Mouse (Mus musculus) thymus, postnatal 36 days (tissue): Measurements from ENCODE around the gene Snd1.
A peak's percentile ranks its signal among the peaks of the same experiment; 100 is the strongest.

ENCODE experiments used
- DNase-seq, 2 experiments: peaks; one replicate each; pipeline ENCODE4 v3.0.0; 2022; ENCODE audit warnings: mixed read lengths in 2 of 2

Snd1 gene

DNA sequence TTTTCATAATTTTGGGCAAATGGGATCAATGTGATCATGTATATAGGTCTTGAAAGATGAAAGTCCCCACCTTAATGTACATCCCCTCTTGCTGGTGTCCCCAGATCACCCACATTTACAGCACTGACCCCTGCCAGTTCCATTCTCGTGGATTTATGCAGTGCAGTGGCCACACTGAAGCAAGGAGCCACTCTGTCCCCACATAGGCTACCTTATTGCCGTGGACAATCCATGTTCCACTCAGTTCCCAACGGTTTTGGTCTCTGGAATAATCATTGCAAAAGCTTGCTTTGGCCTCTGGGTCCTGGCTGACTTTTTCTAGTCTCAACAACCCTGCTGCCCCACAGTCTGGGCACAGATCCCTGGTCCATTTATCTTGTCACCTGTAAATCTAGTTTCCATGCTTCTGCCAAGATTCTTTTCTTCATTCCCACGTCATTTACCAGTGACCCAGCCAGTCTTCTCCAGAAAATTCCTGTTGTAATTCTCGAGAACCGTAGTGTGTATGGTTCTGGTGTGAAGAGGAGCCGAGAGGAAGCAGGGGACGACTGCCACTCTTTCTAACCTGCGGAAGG lies 375.5 kb downstream of the Snd1 start:
- DNase-seq, result no peak

DNA sequence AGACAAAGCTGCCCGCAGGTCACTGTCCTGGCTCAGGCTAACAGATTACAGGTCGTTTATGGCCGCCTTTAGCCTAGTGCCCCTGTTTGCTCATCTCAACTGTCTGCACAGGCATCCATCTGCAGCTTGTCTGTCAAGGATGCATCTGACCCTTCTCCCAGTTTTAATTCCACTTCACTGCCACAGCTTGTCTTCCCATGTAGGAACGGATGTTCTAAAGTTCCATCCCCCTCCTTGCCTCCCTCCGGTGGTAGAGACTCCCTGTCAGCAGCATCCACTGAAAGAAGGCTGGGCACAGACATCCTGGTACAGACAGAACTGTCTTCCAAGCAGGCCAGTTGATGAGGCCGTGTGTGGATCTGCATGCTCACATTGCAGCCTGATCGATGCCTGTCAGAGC lies 377.4 kb downstream of the Snd1 start:
- no peak for DNase-seq

DNA sequence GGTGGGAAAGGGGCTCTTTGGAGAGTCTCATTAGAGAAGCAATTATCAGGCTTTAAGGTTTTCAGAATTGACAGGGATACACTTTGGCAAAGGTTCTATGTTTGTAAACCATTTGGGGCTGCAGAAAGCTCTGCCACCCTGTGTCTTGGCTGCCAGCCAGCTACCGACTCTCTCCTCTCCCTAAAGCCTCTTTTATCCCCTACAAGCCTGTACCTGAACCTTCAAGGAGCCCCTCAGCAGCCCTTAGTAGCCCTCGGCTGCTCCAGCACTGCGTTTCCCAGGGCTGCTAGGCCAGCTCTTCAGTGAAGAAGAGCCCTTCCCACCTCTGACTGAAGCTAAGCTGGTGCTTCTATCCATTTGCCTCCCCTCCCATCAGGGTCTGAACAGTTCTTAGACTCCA lies 378.2 kb downstream of the Snd1 start:
- no peak for DNase-seq

DNA sequence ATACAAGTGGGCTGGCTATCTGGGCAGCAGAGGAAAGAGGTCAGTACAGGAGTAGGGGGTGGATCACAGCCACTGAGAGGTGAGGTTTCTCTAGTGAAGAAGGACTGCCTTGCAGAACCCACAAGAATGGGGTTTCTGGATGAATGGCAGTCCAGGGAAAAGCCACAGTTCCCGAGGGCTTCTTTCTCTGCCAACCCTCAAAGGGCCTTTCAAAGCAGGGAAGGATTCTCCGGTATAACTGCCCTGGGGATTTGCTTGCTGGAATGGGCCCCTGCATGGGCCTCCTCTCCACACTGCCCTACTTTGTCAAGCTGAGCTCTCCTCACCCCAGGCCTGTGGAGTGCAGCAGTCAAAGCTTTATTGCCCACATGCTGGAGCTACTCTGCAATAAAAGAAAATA lies 378.7 kb downstream of the Snd1 start:
- DNase-seq, result no peak

DNA sequence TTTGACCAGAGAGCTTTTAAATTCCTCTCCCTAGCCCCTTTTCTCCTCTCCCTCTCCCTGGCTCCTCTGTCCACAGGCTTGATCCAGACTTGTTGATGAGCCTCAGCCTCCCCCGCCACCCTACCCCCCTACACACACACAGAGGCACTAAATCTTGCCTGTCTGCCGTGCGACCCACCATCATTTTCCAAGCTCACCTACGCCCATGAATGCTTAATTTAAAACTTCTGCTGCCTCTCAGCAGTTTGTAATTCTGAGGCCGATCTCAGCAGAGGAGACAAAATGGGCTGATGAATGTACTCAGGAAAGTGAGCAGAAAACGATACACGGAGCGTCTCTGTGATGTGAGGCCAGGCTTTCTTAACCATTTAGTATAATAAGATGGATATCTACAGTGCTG lies 379.7 kb downstream of the Snd1 start:
- no peak for DNase-seq

DNA sequence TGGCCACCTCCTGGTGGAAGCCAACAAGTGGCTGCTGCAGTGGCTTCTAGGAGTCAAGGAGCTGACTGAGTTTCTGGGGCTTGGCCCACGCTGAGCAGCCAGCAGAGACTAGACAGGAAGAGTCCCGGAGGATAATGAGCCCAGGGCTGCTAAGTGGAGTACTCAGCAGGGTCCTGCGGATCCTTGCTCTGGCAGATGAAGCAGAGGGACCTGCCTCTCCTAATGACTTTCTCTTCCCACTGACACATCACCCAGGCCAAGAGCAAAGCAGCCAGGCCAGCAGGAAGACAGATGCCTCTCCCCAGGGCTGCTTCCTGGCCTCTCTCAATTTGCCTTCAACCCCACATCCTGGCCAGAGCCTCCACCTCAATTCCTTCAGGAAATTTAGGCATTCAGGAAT lies 380.5 kb downstream of the Snd1 start:
- no peak for DNase-seq

DNA sequence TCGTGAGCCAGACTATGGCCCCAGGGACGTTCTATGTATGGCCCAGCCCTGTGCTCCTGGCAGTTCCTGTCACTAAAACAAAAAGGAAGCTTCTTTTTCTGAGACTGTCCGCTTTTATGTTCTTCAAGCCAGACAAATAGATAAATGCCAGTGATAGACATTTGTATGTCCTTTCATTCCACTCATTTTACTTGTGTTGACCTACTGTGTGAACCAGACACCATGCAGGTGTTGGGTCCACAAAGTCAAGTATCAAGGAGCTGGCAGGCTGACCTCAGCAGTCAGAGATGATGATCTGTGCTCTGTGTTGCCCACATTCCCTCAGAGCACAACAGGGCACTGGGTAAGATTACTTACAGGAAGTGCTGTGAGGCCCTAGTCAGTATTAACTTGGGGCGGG lies 381.9 kb downstream of the Snd1 start:
- DNase-seq, result no peak

DNA sequence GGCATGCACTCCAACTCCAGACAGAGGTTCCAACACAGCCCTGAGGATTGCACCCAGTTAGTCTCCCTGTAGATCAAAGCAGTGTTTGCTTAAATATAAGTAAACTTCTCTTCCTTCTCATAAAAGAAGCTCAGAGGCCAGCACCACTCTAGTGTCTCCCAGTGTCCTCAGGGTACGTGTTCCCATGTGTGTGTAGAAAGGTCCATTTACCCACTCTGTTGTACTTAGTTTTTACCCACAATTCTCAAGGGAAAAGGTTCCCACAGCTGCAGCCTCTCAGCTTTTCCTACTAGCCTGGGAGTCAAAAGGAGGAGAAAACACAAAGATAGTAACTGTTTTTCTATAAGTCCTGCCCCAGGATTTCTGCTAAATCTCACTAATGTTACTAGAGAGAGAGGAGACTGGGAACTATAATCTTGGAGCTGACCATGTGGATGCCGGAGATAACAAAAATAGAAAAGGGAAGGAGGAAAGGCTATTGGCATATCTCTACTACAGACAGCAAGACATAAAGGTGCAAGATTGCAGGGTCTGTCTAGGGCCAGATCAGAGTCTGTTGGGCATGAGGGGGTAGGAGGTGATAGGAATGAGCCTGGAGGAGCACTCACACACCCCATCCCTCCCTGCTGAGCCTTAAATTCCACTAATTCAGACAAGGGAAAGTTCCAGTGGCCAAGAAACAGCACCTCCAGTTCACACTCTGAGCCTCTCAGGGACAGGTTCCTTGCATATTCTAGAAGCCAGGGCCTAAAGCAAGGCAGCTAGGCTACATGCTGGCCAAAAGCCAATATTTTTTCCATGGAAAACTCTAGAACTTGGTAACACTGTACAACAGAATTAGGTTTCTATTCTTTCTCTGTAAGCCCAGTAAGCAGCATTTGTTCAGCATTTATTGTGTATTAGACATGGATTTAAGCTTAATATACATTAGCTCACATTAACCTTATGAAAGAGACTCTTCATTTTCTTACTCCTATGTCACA lies 382.6 kb downstream of the Snd1 start:
- DNase-seq, result no peak

DNA sequence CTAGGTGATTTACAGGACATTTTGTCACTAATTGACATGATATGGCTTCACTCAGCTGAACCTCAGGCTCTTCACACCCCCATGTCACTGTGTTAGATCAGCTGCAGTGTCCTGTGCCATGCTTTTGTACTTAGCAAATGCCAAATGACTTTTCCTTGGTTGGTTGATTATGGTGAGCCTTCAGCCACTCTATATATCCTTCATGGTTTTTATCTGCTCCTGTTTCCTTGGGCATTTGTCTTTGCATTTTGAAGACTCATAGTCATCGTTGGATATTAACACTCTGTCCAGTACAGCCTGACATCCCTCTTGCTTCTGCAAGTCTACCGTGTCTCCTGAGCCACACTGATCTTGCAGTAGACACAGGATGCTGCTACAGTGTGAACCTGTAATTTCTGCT lies 384.2 kb downstream of the Snd1 start:
- no peak for DNase-seq

DNA sequence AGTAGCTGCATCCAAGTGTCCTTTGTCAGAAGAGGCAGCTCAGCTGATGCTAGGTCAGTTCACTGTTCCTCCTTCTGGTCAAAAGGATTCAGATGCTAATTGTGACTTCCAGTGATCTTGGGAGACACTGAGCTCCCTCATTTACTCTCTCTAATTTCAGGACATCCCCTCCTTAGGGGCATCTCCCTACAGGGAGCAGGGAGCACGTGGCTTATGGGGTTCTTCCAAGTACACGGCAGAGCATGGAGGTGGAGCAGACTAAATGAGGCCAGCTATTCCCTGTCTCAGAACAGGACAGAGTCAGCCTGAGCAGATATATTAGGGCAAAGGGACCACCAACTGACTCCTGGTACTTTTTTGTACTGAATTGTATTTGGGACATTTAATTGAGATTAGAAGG lies 385.5 kb downstream of the Snd1 start:
- no peak for DNase-seq

DNA sequence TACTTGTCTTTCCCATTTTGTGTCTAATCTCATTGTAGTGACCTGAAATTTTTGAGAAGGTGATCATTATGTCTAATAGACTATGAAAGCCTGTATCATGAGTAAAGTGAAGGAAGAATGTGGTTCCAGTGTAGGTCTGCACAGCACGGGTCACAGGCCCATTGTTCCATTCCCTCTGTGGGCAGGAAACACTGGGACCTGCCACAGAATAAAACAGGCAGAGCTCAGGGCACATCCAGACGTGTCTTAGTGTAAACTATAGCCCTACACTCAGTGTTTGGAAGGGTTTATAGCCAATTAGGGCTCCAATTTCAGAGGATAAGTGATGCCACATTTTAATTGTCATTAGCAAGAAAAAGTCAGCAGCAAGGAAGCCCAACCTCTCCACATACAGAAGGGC lies 386.0 kb downstream of the Snd1 start:
- no peak for DNase-seq

DNA sequence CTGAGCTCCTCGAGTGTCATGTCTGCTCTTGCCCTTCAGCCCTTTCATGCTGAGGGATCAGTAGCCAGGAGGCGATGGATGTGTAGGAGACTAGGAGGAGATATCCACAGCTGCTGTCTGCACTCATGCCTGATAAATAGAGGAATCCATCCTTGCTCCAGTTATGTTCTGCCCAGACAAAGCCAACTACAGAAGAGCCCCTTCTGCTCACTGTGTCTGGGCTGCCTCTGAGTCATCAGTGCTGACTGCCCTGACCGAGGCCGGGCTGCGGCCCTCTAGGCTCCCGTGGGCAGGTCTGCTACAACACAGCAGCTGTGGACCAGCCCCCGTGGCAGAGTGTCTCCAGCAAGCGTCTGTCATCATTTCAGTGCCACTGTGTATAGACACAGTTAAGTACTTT lies 387.4 kb downstream of the Snd1 start:
- DNase-seq, result no peak

DNA sequence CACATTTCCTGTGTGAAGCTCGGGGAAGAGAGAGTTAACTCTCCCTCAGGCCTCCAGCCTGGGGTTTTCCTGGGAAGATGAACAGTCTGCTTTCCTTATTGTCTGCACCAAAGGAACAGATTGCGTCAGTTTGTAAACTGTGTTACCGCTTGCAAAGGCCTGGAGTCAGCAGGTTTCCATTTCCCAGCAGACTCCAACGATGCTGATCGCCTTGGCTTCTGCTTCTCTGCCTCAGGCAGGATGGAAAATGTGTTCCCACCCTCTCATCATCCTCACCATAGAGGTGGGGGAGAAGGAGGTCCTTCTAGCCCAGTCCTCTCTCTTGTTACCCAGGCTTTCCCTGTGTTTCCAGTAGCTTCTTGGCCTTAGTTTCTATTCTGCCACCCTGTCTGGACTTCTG lies 389.7 kb downstream of the Snd1 start:
- no peak for DNase-seq

DNA sequence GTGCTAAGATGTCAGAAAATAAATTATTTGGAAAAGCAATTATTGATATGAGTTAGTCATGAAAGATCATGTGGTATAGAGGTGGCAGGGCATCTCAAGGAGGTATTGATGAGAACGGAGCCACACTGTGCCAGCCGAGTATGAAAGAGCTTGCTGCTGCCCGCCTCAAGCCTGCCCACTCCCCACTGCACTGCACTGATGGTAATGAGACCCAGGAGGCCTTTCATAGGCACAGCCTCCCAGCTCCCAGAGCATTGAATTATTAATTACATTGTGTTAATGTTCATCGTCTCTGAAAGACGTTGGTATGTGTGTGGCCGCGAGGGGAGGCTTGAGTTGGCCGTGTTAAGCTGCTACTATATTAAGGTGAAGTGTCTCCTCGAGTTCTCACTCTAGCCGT lies 390.2 kb downstream of the Snd1 start:
- DNase-seq, result no peak

DNA sequence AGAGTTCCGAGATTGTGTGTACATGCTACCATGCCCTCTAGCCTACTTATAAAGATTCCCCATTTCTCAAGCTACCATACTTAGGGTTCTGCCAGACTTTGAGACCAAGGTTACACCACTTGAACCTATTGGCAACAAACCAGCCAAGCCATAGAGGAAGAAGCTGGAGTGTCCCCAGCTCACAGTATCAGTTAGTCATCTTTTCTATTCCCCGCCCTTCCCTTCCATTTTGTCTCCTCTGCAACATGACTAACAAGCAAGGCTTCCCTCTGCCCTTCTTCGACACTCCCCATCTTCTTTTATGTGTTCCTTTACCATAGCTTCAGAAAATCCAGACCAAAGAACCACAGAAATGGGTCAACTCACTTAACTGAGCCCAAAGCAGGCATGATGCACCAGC lies 391.3 kb downstream of the Snd1 start:
- DNase-seq, result no peak

DNA sequence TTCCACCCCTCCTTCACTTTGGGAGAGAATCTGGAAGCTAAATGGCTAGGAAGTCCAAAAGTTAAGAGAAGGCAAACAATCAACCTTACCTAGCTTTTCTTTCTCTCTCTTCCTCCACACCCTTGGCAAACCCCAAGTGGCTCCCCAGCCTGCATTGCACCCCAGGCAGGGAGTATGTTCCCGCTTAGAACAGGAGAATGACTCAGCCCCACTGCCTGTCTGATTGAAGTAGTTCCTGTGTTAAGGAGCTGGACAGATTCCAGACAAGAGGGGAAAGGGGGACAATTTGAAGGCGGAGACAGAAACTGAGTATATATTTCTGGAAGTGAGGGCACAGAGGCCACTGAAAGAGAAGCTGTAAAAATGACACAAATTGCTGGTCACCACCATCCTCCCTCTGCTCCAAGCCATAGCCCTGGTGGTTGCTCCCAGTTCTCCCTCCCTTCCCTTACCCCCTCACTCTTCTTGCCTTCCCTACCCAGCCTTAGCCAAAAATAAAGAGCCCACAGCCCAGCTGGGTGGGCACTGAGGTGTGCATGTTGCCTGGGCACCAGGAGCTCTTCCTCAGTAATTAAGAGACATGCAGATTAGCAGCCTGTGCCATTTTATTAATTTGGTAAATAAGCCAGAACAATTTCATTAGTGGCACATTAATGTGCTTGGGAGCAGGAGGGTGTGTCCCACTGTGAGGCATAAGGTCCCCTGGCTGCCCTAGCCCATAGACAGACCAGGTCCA lies 392.7 kb downstream of the Snd1 start:
- no peak for DNase-seq

DNA sequence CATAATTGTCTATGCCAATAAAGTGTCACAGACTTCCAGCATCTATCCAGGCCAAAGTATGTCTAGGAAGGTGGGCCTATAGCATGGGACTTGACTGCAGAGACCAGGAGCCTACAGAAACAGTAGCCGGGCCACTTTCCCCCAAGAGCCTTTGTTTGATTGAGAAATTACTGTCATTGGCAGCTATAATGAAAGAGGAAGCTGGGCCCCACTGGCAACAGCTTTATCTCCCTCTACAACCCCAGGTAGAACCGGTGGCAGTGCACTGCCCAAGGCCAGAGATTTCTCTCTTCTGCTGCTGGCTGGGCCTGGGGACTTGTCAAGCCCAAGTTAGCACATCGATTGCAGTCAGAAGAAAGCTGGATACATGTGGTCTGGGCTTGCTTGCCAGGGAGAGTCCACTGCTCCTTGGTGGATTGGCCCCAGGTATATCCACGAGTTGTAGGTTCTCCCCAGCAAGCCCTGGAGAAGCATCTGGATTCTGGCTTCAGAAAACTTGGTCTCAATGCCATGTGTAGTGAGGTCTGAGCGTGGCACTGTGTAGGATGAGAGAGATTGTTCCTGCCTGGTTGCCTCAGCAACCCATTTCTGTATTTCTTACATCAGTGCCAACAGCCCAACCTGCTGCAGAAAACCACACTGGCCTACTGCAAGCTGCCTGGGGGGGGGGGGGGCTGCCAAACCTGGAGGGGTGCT lies 396.9 kb downstream of the Snd1 start:
- no peak for DNase-seq

DNA sequence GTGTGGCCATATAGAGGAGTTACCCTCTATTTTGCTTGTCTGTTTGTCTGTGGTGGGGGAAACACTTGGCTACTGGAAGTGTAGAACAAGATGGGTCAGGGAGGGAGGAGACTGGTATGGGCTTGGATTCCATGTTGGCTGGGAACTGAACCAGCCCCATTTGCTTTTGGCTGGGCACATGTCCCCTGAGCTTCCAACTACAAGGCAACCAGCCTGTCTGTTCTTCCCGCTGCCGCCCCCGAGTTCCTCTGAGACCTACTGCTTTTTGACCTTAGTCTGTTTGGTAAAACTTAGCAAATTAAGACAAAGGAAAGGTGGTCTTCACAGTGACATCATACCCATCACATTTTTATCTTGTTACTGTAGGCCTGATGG lies 397.5 kb downstream of the Snd1 start:
- no peak for DNase-seq

DNA sequence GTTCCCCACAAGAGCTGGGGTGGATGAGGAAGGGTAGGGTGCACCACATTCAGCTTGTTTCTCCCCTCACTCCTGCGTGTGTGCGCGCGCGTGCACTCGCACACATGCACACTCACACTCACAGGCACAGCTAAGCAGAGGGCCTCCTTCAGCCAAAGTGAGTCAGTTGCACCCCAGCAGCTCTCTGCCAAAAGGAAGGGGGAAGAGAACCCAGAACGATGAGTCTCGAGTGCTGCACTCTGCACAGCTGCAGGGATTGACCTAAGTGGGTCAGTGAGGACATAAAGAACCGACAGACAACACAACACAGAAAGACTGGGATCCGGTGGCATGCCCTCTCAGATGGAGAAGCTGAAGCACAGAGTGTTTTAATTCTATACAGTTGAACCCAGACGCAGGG lies 399.1 kb downstream of the Snd1 start:
- no peak for DNase-seq

DNA sequence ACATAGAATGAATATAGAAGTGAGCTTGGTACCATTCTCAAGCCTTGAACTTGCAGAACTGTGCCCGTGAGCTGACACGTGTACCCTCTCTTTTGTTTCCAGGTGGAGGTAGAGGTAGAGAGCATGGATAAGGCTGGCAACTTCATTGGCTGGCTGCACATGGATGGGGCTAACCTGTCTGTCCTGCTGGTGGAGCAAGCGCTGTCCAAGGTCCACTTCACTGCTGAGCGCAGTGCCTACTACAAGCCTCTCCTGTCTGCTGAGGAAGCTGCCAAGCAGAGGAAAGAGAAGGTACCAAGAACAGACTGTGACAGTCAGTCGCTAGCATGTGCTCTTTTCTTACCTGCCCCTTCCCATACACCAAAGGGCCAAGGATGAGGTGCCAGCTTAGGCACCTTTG lies 399.8 kb downstream of the Snd1 start:
- DNase-seq, result no peak

DNA sequence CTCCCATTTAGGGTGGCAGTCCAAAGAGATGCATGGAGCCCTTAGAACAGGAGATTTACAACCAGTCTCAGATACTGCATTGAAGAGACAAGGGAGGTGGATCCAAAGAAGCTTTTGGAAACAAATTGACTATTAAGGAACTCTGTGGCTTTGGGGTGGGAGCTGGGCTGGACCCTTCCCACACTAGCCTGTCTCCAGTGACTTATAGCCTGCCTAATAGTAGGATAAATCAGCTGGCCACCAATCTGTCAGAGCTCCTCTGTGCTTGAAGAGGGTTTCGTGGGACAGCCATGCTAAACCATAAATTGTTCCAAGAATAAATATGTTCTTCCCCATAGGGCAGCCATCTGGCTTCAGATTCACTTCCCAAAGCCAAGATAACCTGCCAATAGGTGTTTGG lies 400.4 kb downstream of the Snd1 start:
- no peak for DNase-seq

DNA sequence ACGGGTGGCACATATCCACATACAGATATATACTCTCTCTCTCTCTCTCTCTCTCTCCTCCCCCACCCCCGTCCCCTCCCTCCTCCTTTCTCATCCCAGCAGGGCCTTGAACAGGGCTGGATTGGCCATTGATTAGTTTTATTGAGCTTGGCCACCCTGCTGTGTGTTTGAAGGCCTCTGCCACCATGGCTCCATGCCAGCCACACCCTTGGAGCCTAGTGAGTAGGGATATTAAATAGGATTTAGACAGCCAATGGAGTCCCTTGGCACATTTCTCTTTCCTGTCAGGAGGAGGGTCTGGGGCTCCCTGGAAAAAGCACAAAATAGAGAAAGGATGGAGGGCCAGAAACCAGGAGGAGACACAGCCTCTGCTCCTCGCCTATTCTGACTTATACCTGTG lies 401.6 kb downstream of the Snd1 start:
- no peak for DNase-seq

DNA sequence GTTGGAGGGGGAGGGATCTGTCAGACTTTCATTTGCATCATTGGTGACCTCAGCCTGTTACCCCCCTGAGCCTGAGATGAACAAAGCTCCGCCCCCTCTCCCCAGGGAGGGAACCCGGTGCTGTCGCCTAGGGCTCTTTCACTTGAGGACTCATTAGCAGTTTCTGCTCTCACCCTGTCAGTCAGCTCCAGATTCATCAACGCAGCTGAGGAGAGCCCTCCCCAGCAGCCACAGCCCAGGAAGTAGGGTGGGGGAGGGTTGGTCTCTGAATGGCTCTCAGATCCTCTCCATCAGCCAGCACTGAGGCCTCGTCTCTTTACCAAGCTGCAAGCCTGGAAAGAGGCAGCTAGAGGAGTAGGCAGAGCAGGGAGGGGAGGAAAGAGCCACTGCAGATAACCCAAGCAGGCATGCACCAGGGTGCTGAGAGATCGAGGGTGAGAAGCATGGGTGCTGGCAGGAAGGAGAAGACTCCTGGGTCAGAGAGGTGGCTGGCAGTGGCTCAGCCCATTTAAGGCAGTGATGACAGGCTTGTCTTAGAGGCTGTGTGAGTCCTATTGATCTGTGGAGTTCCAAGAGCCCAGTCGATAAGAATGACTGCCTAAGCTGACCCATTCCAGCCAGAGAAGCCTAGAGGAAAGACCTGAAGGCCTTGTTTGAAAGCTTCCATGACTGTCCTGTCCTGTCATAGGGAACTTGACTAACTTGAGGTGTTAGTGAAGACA lies 403.2 kb downstream of the Snd1 start:
- DNase-seq, result peak; percentile 16 to 30
